Mouse (Mus musculus) embryonic fibroblast, embryonic 13.5 days (primary cell): ENCODE data around the gene Mgp. TPM values are rescaled to one million over a fixed set of nuclear protein-coding genes. Genes with fewer than 3 reads are reported as not detected.
A peak's percentile ranks its signal among the peaks of the same experiment; 100 is the strongest.

Source experiments
- H3K27ac ChIP-seq: 2 replicates; pipeline ENCODE4 v1.5.1; 2012; ENCODE audit warnings: low read length, control low read depth, inconsistent platforms; ENCODE audit not compliant: insufficient read depth
- H3K4me1 ChIP-seq: 2 replicates; pipeline ENCODE4 v1.6.1; 2011; ENCODE audit warnings: low read length; ENCODE audit not compliant: control insufficient read depth, insufficient read depth
- H3K4me3 ChIP-seq: 2 replicates; pipeline ENCODE4 v1.5.1; 2011; ENCODE audit warnings: mild to moderate bottlenecking, control low read depth, low read length; ENCODE audit not compliant: insufficient read depth
- CTCF ChIP-seq: IDR thresholded peaks from 2 replicates; pipeline ENCODE4 v1.5.1; 2011; ENCODE audit warnings: mild to moderate bottlenecking, control low read depth, low read length, moderate library complexity, borderline replicate concordance; ENCODE audit not compliant: insufficient read depth
- POLR2A ChIP-seq: IDR thresholded peaks from 2 replicates; pipeline ENCODE4 v1.6.1; 2011; ENCODE audit warnings: low read depth, mild to moderate bottlenecking, control low read depth, low read length, moderate library complexity
- polyA plus RNA-seq: library from polyadenylated mRNA; stranded (reverse); fragments of >200 nt; gene quantifications from 2 replicates; pipeline ENCODE4 v1.2.4, GENCODE M21; 2011; ENCODE audit warnings: low read depth; ENCODE audit not compliant: missing spikeins, insufficient read length

Gene Mgp
- polyA plus RNA-seq, 1 experiment = 2,420 TPM

DNA sequence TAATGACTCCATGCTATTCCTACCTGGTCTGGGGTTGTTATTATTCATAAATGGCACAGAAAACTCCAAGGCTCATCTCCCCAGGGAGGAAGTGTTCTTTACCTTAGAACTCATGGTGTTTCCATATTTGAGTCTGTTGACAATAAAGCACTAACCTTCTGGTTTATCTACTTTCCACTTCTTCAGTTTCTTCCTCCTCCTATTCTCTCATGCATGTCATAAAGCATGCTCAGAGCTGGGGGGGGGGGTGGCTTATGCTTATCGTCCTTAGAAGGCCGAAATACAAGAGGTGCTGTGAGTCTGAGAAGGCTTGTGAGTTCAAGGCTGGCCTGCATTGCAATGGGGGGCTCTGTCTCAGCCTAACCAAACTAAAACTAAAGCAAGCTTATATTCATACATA lies 20.4 kb downstream of the Mgp start:
- Histone ChIP-seq H3K4me1 (peaks cover 2% of the 10 kb centered on the region; the same call in 1 of the 2 replicates), H3K27ac (no peak overlapping the region), H3K4me3 (no peak overlapping the region)
- TF ChIP-seq CTCF (no peak), POLR2A (no peak)

DNA sequence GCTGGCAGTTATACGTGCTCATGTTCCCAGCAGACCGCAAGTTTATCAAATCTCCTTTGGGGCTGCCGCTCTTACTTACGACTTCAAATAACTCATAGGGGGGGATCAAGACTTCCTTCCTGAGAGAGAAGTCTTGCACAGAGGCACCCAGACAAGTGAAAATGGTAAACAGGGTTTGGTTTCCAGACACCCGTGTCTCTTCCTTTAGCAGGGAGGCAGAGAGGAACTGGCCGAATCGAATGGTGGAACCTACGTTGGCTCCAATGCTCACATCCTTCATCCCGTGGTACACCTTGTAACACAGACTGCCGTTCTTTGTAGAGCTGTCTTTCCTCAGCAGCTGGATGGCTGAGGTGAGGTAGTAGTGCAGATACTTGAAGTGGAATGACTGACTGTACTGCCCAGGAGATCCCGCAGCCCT lies 21.3 kb downstream of the Mgp start:
- H3K4me1 ChIP-seq = peaks cover 2% of the 10 kb centered on the region; the same call in 1 of the 2 replicates
- no peak overlapping the region for H3K4me3 ChIP-seq
- no peak overlapping the region for H3K27ac ChIP-seq
- TF ChIP-seq POLR2A (no peak), CTCF (no peak)

DNA sequence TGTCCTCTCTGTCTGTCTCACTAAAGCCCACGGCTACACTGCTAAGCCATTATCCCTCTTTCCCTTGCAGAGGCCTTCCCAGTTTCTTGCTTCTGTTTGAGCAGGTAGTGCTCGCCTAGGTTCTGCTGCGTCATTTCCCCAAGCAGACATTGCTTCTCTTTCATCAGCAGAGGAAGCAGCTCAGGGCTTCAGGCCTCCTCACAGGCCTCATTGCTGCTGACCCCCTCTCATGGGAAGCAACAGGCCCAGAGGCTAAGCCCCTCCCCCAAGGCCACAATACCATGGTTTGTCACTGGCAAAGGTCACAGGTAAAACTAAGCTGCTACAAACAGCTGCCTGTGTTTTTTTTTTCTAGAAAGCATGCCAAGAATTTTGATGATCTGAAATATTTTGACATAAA lies 22.9 kb downstream of the Mgp start:
- Histone ChIP-seq H3K4me3 (no peak overlapping the region), H3K27ac (no peak overlapping the region), H3K4me1 (peaks cover 2% of the 10 kb centered on the region; the same call in 1 of the 2 replicates)
- no peak for TF ChIP-seq CTCF

DNA sequence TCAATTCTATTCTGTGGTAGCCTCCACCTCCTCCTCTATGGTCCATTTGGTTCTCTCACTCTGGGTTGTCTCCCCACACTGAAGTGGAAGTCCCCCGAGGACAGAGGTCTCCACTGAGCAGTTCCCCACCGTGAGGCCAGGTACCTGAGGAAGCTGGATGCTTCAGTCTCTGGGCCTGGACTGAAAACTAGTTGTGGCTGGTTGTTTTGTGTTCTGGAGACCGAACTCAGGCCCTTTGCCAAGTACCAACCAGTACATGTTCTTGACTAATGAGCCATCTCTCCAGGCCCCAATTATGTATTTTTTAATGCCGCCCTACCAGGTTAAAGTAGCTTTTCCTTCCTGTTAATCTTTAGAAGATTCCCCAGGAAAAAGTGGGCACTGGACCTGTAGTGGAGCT lies 23.3 kb downstream of the Mgp start:
- no peak for TF ChIP-seq CTCF
- TF ChIP-seq POLR2A = no peak
- Histone ChIP-seq H3K27ac (no peak overlapping the region), H3K4me1 (peaks cover 2% of the 10 kb centered on the region; the same call in 1 of the 2 replicates), H3K4me3 (no peak overlapping the region)

DNA sequence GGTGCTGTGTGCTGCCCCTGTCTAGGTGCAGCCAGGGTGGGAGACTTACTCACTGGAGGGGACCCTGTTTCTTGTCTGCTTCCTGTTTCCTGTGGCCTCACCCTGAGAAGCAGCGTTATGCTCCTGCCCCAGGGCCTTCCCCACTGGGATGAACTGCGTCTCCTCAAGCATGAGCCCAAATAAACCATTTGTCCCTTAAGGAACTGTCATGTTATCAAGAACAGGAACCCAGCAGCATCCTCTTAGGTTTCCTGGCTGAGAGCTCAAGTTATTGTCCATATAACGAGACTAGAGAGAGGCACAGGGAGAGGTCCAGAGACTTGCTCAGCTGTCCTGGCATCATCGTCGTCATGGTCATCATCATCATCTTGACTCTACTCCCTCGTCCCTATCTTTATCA lies 25.4 kb downstream of the Mgp start:
- H3K4me3 ChIP-seq = no peak overlapping the region
- 0 out of 2 replicates have a peak, but pooled peaks cover 2% of the 10 kb centered on the region for H3K4me1 ChIP-seq
- no peak for TF ChIP-seq POLR2A
- TF ChIP-seq CTCF = no peak
- no peak overlapping the region for H3K27ac ChIP-seq

DNA sequence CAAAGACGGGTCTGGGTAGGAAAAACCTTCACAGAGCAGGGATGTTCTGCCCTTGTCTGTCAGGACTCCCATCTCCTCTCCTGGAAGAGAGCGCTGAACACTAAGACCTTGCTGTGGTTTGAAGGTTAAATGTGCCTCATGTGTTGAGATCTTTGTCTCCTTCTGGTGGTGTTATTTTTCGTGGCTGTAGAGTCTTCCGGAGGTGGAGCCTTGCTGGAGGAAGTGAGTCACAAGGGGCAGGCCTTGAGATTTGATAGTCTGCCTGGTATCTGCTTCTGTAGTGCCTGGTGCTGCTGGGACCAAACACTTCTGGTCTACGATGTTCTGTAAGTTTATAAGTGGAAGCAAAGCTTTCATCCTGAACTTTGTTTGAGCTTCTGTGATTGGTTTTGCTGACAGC lies 26.7 kb downstream of the Mgp start:
- no peak overlapping the region for H3K4me3 ChIP-seq
- H3K4me1 ChIP-seq = 0 out of 2 replicates have a peak, but pooled peaks cover 2% of the 10 kb centered on the region
- no peak for TF ChIP-seq POLR2A
- TF ChIP-seq CTCF = no peak
- no peak overlapping the region for H3K27ac ChIP-seq

DNA sequence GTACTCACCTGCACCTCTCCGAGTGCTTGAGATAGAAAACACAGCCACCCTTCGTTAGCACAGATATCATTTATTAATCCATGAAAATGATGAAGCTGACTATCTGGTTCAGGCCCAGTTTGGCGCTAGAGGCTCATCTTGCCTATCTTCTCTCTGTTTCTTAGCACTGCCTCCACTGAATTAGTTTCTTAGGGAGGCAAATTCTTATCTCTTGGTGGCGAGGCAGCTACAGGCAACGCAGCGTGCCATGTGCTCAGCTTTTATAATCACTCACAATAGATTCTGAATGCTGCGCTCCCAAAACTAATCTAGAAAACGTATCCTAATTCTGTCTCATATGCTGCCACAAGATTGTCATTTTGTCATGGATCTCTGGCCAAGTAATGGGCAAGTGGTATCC lies 27.2 kb downstream of the Mgp start:
- H3K27ac ChIP-seq = no peak overlapping the region
- 0 out of 2 replicates have a peak, but pooled peaks cover 2% of the 10 kb centered on the region for H3K4me1 ChIP-seq
- no peak for TF ChIP-seq POLR2A
- TF ChIP-seq CTCF = no peak
- no peak overlapping the region for H3K4me3 ChIP-seq

DNA sequence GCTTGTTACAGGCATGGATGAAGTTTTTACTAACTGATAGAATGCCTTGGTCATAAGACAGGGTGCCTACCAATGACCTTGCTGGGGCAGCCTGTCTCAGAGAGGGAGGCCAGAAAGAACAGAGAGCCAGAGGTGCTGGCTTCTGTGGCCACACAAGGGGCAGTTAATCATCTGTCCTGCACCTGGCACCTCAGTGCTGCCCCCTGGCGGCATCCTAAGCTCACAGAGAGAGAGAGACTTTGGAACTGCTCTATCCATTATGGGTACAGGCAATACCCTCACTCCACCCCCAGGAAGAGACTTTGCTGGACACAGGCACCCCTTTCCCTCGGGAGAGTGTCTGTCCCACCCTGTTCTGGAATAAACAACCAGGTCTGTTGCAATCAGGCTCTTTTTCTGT lies 27.8 kb downstream of the Mgp start:
- 0 out of 2 replicates have a peak, but pooled peaks have one; percentile 8 for TF ChIP-seq CTCF
- no peak for TF ChIP-seq POLR2A
- no peak overlapping the region for H3K4me3 ChIP-seq
- H3K27ac ChIP-seq = no peak overlapping the region
- 0 out of 2 replicates have a peak, but pooled peaks cover 1% of the 10 kb centered on the region for H3K4me1 ChIP-seq

DNA sequence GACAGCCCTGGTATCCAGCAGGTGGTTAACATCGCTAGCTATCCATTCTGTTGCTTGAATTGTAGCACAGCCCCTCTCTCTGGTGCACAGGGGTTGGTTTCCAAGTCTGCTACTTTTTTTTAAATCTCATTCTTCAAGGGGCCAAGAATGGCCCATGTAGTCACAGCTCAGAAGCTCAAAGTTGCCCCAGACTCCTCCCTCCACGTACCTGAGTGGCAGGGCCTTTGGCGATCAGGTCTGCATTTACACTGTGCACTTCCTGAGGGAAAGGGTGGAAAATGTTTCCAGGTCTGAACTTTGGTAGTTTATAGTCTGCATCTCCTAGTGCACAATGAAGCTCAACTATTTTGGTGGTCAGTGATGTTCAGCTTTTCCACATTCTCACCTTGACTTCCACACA lies 28.4 kb downstream of the Mgp start:
- TF ChIP-seq POLR2A (no peak), CTCF (no peak)
- no peak overlapping the region for H3K4me3 ChIP-seq
- H3K4me1 ChIP-seq = no peaks in the 10 kb centered on the region
- no peak overlapping the region for H3K27ac ChIP-seq

DNA sequence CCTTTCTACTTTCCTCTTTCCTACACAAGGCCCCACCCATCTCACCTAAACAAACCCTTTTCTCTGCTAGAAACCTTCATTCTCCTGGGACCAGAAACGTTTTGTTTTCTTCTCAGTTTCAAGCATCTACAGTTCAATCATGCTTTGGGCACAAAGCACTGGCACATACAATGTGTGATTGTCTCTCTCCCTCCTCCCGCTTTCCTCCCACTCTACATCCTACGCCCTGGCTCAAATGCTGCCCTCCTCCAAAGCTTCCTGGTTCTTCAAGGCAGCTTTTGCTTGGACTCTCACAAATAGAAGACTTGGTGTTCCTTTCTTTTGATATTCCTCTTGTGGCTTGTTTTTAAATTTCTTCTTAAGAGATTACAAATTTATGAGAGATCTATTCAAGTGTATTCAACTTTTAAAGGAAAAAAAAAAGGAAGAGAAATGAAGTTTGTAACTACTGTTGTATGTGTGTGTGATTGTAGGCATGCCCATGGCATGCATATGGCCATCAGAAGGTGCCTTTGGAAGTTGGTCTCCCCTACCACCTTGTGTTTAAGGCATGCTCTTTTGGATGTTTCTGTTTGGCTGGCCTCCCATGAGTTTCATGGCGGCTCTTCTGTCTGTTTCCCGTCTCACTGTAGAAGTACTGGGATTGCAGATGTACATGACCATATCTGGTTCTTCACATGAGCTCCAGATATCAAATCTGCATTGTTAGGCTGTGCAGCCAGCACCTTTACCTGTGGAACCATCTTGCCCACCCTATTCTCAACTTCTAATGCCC lies 29.7 kb downstream of the Mgp start:
- H3K27ac ChIP-seq = no peak overlapping the region
- no peak overlapping the region for H3K4me3 ChIP-seq
- no peak for TF ChIP-seq POLR2A
- no peak for TF ChIP-seq CTCF
- H3K4me1 ChIP-seq = no peaks in the 10 kb centered on the region

DNA sequence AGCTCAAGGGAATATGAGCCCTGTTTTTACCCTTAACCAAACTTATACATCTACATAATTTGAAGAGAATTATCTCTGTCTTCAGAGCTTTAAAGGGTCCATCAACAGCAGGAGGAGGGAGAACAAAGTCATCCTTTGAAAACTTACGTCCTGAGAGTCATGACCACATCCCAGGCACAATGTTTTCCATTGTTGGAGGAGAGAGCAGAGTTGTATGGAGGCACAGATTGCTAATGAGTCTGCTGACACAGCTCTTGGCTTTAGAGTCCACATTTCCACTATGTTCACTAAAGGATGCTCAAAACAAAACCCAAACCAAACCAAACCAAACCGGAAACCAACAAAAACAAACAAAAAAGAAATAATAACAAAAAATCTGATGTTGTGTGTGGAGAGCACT lies 30.7 kb downstream of the Mgp start:
- Histone ChIP-seq H3K4me3 (no peak overlapping the region), H3K27ac (no peak overlapping the region), H3K4me1 (no peaks in the 10 kb centered on the region)
- TF ChIP-seq CTCF = no peak
- TF ChIP-seq POLR2A = no peak

DNA sequence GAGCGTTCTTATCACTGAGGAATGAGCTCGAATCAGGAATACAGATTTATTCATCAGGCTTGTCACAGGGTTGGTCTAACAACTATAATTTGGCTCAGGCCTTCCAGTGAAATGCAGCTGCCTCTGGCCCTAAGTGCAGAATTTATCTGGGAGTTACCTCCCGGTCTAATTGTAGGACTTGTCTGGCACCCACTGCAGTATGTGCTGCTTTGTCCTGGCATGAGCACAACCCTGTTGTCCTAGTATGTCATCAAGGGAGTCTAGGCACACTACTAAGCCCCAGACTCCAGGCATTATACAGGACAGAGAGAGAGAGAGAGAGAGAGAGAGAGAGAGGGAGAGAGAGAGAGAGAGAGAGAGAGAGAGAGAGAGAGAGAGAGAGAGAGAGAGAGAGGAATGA lies 38.3 kb downstream of the Mgp start:
- no peaks in the 10 kb centered on the region for H3K4me1 ChIP-seq
- TF ChIP-seq CTCF (no peak), POLR2A (no peak)
- H3K4me3 ChIP-seq = no peak overlapping the region
- H3K27ac ChIP-seq = no peak overlapping the region
